Mouse (Mus musculus) midbrain, embryonic 12.5 days (tissue): ENCODE data around the gene Farp1. TPM values are rescaled to one million over a fixed set of nuclear protein-coding genes. Genes with fewer than 3 reads are reported as not detected.

ENCODE experiments used
- ATAC-seq: fragments of 200-750 bp; cut with Nextera tagmentation; 2 replicates; pipeline ENCODE4 v1.8.0; 2017; ENCODE audit warnings: low read depth, moderate TSS enrichment, moderate library complexity; ENCODE audit not compliant: low FRiP score
- H3K27ac ChIP-seq: fragments of 300-500 bp; sonication (generic); replicated peaks from 2 replicates; pipeline ENCODE4 v1.5.1; 2016; ENCODE audit warnings: mild to moderate bottlenecking
- H3K27me3 ChIP-seq: fragments of 300-500 bp; sonication (generic); 2 replicates; pipeline ENCODE4 v1.6.1; 2016; ENCODE audit warnings: mild to moderate bottlenecking
- H3K36me3 ChIP-seq: fragments of 300-500 bp; sonication (generic); 2 replicates; pipeline ENCODE4 v1.6.1; 2016
- H3K4me1 ChIP-seq: fragments of 300-500 bp; sonication (generic); 2 replicates; pipeline ENCODE4 v1.6.1; 2016
- H3K4me2 ChIP-seq: fragments of 300-500 bp; sonication (generic); replicated peaks from 2 replicates; pipeline ENCODE4 v1.6.1; 2016; ENCODE audit warnings: mild to moderate bottlenecking, moderate library complexity
- H3K4me3 ChIP-seq: fragments of 300-500 bp; sonication (generic); 2 replicates; pipeline ENCODE4 v1.5.1; 2016; ENCODE audit warnings: mild to moderate bottlenecking
- H3K9ac ChIP-seq: fragments of 300-500 bp; sonication (generic); replicated peaks from 2 replicates; pipeline ENCODE4 v1.6.1; 2016; ENCODE audit warnings: mild to moderate bottlenecking, moderate library complexity
- H3K9me3 ChIP-seq: fragments of 300-500 bp; sonication (generic); 2 replicates; pipeline ENCODE4 v1.6.1; 2016; ENCODE audit warnings: mild to moderate bottlenecking
- WGBS: fragments of 180-500 bp; shearing (Covaris S2); methylation state at CpG from one replicate; pipeline ENCODE4 v1.1.7; 2016; 5-methylcytosine and 5-hydroxymethylcytosine counted together
- polyA plus RNA-seq: library from polyadenylated mRNA; unstranded; fragments of >200 nt; fragmentation: Nextera tagmentation; extraction: Ambion mirVana; gene quantifications from 2 replicates; pipeline ENCODE4 v1.2.1, GENCODE M21; 2016

The Farp1 gene
- polyA plus RNA-seq, 1 experiment from 2014 or later = 26.5 TPM

GRCm38 (mm10) chr14:121215817-121216216, 180.8 kb downstream of the Farp1 start:
- Histone ChIP-seq H3K27me3 (no peaks in the 10 kb centered on the region), H3K4me2 (no peak overlapping the region), H3K36me3 (peaks cover 9% of the 10 kb centered on the region; the same call in 1 of the 2 replicates), H3K27ac (no peak overlapping the region), H3K4me3 (no peak overlapping the region), H3K9me3 (no peaks in the 10 kb centered on the region), H3K9ac (no peak overlapping the region), H3K4me1 (peaks cover 6% of the 10 kb centered on the region)
- ATAC-seq = no peak
- WGBS = 82% methylated on average over 5 of the region's 5 CpGs

GRCm38 (mm10) chr14:121216672-121217071, 181.7 kb downstream of the Farp1 start:
- no peak for ATAC-seq
- Histone ChIP-seq H3K9me3 (no peaks in the 10 kb centered on the region), H3K9ac (no peak overlapping the region), H3K4me1 (peaks cover 6% of the 10 kb centered on the region), H3K4me2 (no peak overlapping the region), H3K27ac (no peak overlapping the region), H3K4me3 (no peak overlapping the region), H3K36me3 (peaks cover 15% of the 10 kb centered on the region), H3K27me3 (no peaks in the 10 kb centered on the region)
- WGBS = 78% methylated on average over 6 of the region's 6 CpGs

- 77% methylated on average over 7 of the region's 7 CpGs for WGBS
- H3K9ac ChIP-seq = no peak overlapping the region
- no peak for ATAC-seq
- peaks cover 6% of the 10 kb centered on the region for H3K4me1 ChIP-seq
- no peak overlapping the region for H3K27ac ChIP-seq
- no peaks in the 10 kb centered on the region for H3K9me3 ChIP-seq
- peaks cover 20% of the 10 kb centered on the region for H3K36me3 ChIP-seq
- no peak overlapping the region for H3K4me3 ChIP-seq
- no peak overlapping the region for H3K4me2 ChIP-seq
- no peaks in the 10 kb centered on the region for H3K27me3 ChIP-seq
Observed at GRCm38 (mm10) chr14:121218620-121219019, 183.6 kb downstream of the Farp1 start.

- H3K4me2 ChIP-seq = no peak overlapping the region
Observed at GRCm38 (mm10) chr14:121219226-121220039, 184.4 kb downstream of the Farp1 start.

DNA sequence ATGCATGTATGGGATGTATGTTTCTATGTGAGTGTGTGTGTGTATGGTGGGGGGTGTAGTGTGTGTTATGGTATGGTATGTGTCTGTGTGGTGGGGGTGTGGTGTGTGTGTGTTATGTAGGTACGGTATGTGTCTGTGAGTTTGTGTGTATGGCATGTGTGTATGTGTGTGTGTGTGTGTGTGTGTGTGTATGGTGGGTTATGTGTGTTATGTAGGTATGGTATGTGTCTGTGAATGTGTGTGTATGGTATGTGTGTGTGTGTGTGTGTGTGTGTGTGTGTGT, 185.0 kb downstream of the Farp1 start:
- Histone ChIP-seq H3K4me2 (no peak overlapping the region), H3K9me3 (no peaks in the 10 kb centered on the region), H3K27me3 (no peaks in the 10 kb centered on the region), H3K4me3 (no peak overlapping the region), H3K4me1 (peaks cover 6% of the 10 kb centered on the region), H3K27ac (no peak overlapping the region), H3K36me3 (peaks cover 25% of the 10 kb centered on the region), H3K9ac (no peak overlapping the region)
- 100% methylated on average over 1 of the region's 1 CpGs for WGBS
- no peak for ATAC-seq

More at GRCm38 (mm10) chr14:121219226-121220039, 184.4 kb downstream of the Farp1 start:
- Histone ChIP-seq H3K9ac (no peak overlapping the region), H3K27ac (no peak overlapping the region), H3K4me3 (no peak overlapping the region), H3K36me3 (peaks cover 25% of the 10 kb centered on the region), H3K27me3 (no peaks in the 10 kb centered on the region), H3K4me1 (peaks cover 6% of the 10 kb centered on the region), H3K9me3 (no peaks in the 10 kb centered on the region)
- ATAC-seq = no peak
- WGBS = 80% methylated on average over 10 of the region's 10 CpGs

DNA sequence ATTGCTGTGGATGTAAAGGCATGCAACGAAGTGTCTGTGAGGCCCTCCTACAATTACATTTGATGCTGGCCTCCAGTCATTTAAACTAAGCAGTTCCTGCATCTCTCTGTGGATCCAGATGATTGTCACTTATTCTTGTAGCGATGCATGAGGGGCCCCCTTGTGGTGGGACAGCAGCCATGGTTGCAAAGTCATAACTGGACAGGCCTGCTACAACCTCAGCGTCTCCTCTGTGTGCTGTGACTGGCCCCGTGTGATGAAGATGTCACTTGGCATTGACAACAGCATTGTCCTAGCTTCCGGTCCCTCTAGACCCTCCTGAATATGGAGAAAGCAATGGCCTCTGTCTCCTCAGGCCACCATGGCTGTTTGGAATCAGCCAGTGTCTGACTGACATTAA, 185.7 kb downstream of the Farp1 start:
- H3K36me3 ChIP-seq = peaks cover 25% of the 10 kb centered on the region
- peak; percentile 39; the same call in 1 of the 2 replicates for ATAC-seq
- no peak overlapping the region for H3K27ac ChIP-seq
- peaks cover 6% of the 10 kb centered on the region for H3K4me1 ChIP-seq
- WGBS = 74% methylated on average over 5 of the region's 5 CpGs
- H3K27me3 ChIP-seq = no peaks in the 10 kb centered on the region
- H3K9me3 ChIP-seq = no peaks in the 10 kb centered on the region
- H3K4me2 ChIP-seq = no peak overlapping the region
- no peak overlapping the region for H3K9ac ChIP-seq
- no peak overlapping the region for H3K4me3 ChIP-seq

- Histone ChIP-seq H3K4me3 (no peak overlapping the region), H3K27ac (no peak overlapping the region), H3K4me2 (no peak overlapping the region), H3K9ac (no peak overlapping the region), H3K9me3 (no peaks in the 10 kb centered on the region), H3K36me3 (peaks cover 28% of the 10 kb centered on the region), H3K4me1 (no peaks in the 10 kb centered on the region), H3K27me3 (no peaks in the 10 kb centered on the region)
- 86% methylated on average over 11 of the region's 11 CpGs for WGBS
- ATAC-seq = no peak
Observed at GRCm38 (mm10) chr14:121225804-121226203, 190.8 kb downstream of the Farp1 start.

DNA sequence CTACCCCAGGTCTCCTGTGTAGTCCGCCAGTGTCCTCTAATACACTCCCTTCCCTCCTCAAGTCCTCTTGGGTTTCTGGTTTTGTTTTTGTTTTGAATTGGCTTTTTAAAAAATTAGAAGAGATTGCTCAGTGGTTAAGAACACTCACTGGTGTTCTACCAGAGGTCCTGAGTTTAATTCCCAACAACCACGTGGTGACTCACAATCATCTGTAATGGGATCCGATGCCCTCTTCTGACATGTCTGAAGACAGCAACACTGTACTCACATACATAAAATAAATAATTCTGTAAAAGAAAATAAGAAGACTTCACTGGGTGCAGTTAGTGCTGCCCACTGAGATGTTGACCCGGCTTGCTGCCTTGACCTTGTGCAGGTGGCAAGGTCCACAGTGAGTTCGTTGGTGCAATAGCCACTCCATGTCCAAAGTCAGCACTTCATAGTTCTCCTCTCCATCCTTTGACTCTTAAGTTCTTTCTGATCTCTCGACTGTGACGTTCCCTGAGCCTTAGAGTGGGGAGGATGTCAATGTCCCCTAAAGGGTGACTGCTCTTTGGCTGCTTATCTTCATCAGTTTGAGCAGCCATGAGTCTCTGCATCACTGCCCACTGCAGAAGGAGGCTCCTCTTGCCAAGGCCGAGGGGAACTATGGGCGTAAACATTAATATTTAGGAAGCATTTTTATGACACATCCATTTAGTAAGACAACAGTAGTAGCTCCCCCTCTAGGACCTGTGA, 194.2 kb downstream of the Farp1 start:
- peaks cover 25% of the 10 kb centered on the region for H3K36me3 ChIP-seq
- no peak overlapping the region for H3K27ac ChIP-seq
- WGBS = 89% methylated on average over 9 of the region's 9 CpGs
- H3K4me1 ChIP-seq = no peaks in the 10 kb centered on the region
- no peaks in the 10 kb centered on the region for H3K9me3 ChIP-seq
- no peak for ATAC-seq
- no peak overlapping the region for H3K4me3 ChIP-seq
- H3K9ac ChIP-seq = no peak overlapping the region
- H3K27me3 ChIP-seq = 0 out of 2 replicates have a peak, but pooled peaks cover 2% of the 10 kb centered on the region
- H3K4me2 ChIP-seq = no peak overlapping the region

DNA sequence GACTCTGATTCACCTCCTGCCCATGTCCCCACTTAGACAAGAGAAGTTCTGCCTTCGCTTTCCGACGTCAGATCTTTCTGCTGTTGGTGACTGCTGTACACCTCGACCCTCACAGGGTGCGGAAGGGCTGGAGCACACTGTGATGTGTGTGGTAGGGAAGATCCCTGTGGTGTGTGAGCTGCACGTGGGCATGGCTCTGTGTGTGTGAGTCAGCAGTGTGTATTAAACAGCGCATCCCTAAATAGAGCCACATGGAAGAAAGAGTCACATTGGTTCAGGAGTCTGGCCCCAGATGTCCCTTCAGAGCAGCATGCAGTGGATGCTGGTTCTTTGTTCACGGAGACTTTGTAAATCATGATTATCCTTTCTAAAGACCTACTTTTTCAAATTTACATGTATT, 196.2 kb downstream of the Farp1 start:
- Histone ChIP-seq H3K4me2 (no peak overlapping the region), H3K27ac (no peak overlapping the region), H3K4me1 (peaks cover 15% of the 10 kb centered on the region; the same call in 1 of the 2 replicates), H3K27me3 (0 out of 2 replicates have a peak, but pooled peaks cover 2% of the 10 kb centered on the region), H3K36me3 (peaks cover 25% of the 10 kb centered on the region), H3K9me3 (no peaks in the 10 kb centered on the region), H3K9ac (no peak overlapping the region), H3K4me3 (no peak overlapping the region)
- WGBS = 94% methylated on average over 8 of the region's 8 CpGs
- no peak for ATAC-seq

- H3K27ac ChIP-seq = no peak overlapping the region
- 13% methylated on average over 12 of the region's 12 CpGs for WGBS
- ATAC-seq = no peak
- H3K4me1 ChIP-seq = peaks cover 20% of the 10 kb centered on the region; the same call in 1 of the 2 replicates
- no peaks in the 10 kb centered on the region for H3K9me3 ChIP-seq
- 0 out of 2 replicates have a peak, but pooled peaks cover 2% of the 10 kb centered on the region for H3K27me3 ChIP-seq
- no peak overlapping the region for H3K9ac ChIP-seq
- H3K4me2 ChIP-seq = no peak overlapping the region
- H3K4me3 ChIP-seq = no peak overlapping the region
- H3K36me3 ChIP-seq = peaks cover 35% of the 10 kb centered on the region
Observed at GRCm38 (mm10) chr14:121234741-121235307, 199.8 kb downstream of the Farp1 start.

GRCm38 (mm10) chr14:121236736-121237135, 201.7 kb downstream of the Farp1 start:
- no peaks in the 10 kb centered on the region for H3K9me3 ChIP-seq
- WGBS = 70% methylated on average over 4 of the region's 4 CpGs
- H3K4me2 ChIP-seq = no peak overlapping the region
- H3K27ac ChIP-seq = no peak overlapping the region
- H3K4me3 ChIP-seq = no peak overlapping the region
- 0 out of 2 replicates have a peak, but pooled peaks cover 2% of the 10 kb centered on the region for H3K27me3 ChIP-seq
- H3K4me1 ChIP-seq = peaks cover 20% of the 10 kb centered on the region; the same call in 1 of the 2 replicates
- H3K9ac ChIP-seq = no peak overlapping the region
- peaks cover 35% of the 10 kb centered on the region for H3K36me3 ChIP-seq
- ATAC-seq = no peak

GRCm38 (mm10) chr14:121238727-121239126, 203.7 kb downstream of the Farp1 start:
- H3K4me1 ChIP-seq = peaks cover 20% of the 10 kb centered on the region; the same call in 1 of the 2 replicates
- ATAC-seq = no peak
- no peaks in the 10 kb centered on the region for H3K9me3 ChIP-seq
- H3K4me2 ChIP-seq = no peak overlapping the region
- H3K9ac ChIP-seq = no peak overlapping the region
- H3K27ac ChIP-seq = no peak overlapping the region
- H3K36me3 ChIP-seq = peaks cover 37% of the 10 kb centered on the region
- WGBS = 92% methylated on average over 10 of the region's 10 CpGs
- H3K27me3 ChIP-seq = 0 out of 2 replicates have a peak, but pooled peaks cover 2% of the 10 kb centered on the region
- H3K4me3 ChIP-seq = no peak overlapping the region
